Mouse (Mus musculus) spleen, postnatal 0 days (tissue): ENCODE measurements around the gene Phf21a. TPM values are rescaled to one million over a fixed set of nuclear protein-coding genes. Genes with fewer than 3 reads are reported as not detected.
A peak's percentile ranks its signal among the peaks of the same experiment; 100 is the strongest.

ENCODE experiments used
- microRNA counts: library from miRNA; unstranded; fragments of <30 nt; microRNA quantifications from one replicate; lab custom pipeline; 2015
- polyA plus RNA-seq: library from polyadenylated mRNA; unstranded; fragments of >200 nt; fragmentation: Nextera tagmentation; extraction: Ambion mirVana; gene quantifications from 2 replicates; pipeline ENCODE4 v1.2.1, GENCODE M21; 2015

Phf21a gene
- polyA plus RNA-seq: 6.1 and 9.4 TPM in 2 replicates

DNA sequence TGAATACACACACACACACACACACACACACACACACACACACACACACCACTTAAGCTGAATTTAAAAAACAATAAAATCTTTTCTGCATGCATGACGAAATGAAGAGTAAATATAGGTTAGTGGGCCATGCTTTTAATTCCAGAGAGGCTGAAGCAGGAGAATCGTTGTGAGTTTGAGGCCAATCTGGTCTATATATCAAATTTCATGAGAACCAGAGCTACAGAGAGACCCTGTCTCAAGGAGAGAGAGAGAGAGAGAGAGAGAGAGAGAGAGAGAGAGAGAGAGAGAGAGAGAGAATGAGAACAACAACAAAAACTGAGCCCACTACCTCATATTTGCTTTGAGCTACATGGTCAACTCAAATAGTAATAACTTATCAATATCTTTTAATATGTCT lies at the start of gene Phf21a:
TSS of gene Phf21a (plus strand) at position 301 of the 400 bp plus-strand sequence.

DNA sequence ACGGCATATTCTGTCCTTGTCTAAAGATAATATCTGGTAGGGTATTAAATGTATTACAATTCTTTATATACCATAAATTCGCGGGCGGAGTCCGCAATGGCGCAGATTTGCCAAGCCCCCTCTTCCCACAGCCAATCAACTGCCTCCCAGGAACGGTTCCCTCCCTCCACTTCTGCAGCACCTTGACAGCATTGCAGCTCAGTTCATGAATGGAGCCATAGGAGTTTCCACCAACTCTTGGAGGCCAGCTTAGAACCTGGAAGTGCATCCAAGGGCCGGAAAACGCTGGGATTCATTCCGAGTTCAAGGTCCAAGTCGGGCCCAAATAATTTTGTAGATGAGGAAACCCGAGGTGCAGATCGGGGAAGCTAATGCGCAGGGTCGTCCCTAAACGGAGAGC lies 281.6 kb downstream of the Phf21a start, which contains the start of the genes Pex16 and Large2:
TSS of gene Pex16 (plus strand) at position 163 of the 400 bp plus-strand sequence.
TSS of gene Large2 (minus strand) at position 356 of the 400 bp plus-strand sequence.

GRCm38 (mm10) chr2:92381901-92382588 lies 289.1 kb downstream of the Phf21a start, which contains the start of gene 1700029I15Rik:
1700029I15Rik (plus strand) TSS chr2:92382538.

DNA sequence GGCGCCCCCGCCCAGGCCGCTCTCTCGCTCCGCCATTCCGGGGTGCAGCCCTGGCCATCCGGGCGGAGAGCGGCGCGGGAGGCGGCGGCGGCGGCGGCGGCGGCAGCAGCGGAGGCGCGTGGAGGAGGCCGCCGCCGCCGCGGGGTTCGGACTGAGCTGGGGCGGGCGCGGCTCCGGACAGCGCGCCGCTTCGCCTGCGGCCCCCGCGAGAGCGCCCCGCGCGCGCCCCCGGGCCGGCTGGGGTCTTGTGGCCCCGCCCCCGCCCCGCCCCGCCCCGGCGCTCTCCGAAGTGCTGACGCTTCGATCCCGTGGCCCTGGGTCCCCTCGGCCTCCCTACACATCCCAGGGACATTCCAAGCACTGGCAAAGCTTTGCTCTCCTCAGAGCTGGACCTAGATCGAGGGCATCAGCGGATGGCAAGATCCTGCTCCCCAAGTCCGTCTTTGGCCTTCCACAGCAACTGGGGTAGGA lies 308.2 kb downstream of the Phf21a start, which contains the start of gene Mapk8ip1:
TSS of gene Mapk8ip1 (minus strand) at position 173 of the 471 bp plus-strand sequence.

MicroRNAs encoded within 50 kb of the gene (microRNA counts, 519-probe panel; counts per million panel counts)
- 5,604 counts per million, percentile 44 among the panel's probes with 10 or more counts for microRNA mmu-miR-1955 (lab: Ali Mortazavi, UCI)

Other genes with a start within 250 kb of the Phf21a start
- gene Chrm4, start 165.9 kb upstream of the Phf21a start, polyA plus RNA-seq: 0.32 and 0.38 TPM in 2 replicates
- gene Mdk, start 160.8 kb upstream of the Phf21a start, polyA plus RNA-seq: 74.6 and 106 TPM in 2 replicates
- 1.1 TPM in 2 replicates for gene Gm9821, start 147.4 kb upstream of the Phf21a start, polyA plus RNA-seq
- 24.0 and 36.8 TPM in 2 replicates for gene Dgkz, start 117.3 kb upstream of the Phf21a start, polyA plus RNA-seq
- gene Creb3l1, start 68.6 kb upstream of the Phf21a start, polyA plus RNA-seq: 3.4 and 4.3 TPM in 2 replicates